Mouse (Mus musculus) ES-E14 (cell line): ENCODE data around the gene Gm11733. TPM values are rescaled to one million over a fixed set of nuclear protein-coding genes. Genes with fewer than 3 reads are reported as not detected.
"Not testable (repeated sequence)": the region's sequence is repeated elsewhere in the genome, so short reads cannot be mapped to it uniquely, and the experiment has no call there.

Experiments used
- DNase-seq: peaks from one replicate; pipeline ENCODE4 v3.0.0-alpha.2; 2013; ENCODE audit warnings: low read depth, low spot score
- H3K27ac ChIP-seq: 2 replicates; pipeline ENCODE4 v1.5.1; 2012; ENCODE audit warnings: low read depth, mild to moderate bottlenecking, low read length, moderate library complexity, mixed read lengths; ENCODE audit not compliant: poor library complexity, insufficient read depth, severe bottlenecking
- H3K36me3 ChIP-seq: 2 replicates; pipeline ENCODE4 v1.6.1; 2012; ENCODE audit warnings: mild to moderate bottlenecking, low read length, moderate library complexity, mixed read lengths; ENCODE audit not compliant: control insufficient read depth, poor library complexity, insufficient read depth, severe bottlenecking
- H3K4me1 ChIP-seq, 2 experiments: fragments of 150-350 bp in 1 of 2; sonication (generic) in 1 of 2; 2 replicates each; pipeline ENCODE4 v1.6.1; 2012; ENCODE audit warnings: low read length in 2 of 2, mild to moderate bottlenecking in 1 of 2, mixed read lengths in 1 of 2; ENCODE audit not compliant: control insufficient read depth in 2 of 2, insufficient read depth in 2 of 2, poor library complexity in 1 of 2
- H3K4me3 ChIP-seq, 2 experiments: fragments of 150-350 bp in 1 of 2; sonication (generic) in 1 of 2; 2 replicates each; pipeline ENCODE4 v1.5.1; 2012; ENCODE audit warnings: low read length in 2 of 2, low read depth in 1 of 2, mild to moderate bottlenecking in 1 of 2, mixed read lengths in 1 of 2; ENCODE audit not compliant: insufficient read depth in 1 of 2, poor library complexity in 1 of 2, severe bottlenecking in 1 of 2
- H3K9ac ChIP-seq: 2 replicates; pipeline ENCODE4 v1.6.1; 2012; ENCODE audit warnings: low read depth, mild to moderate bottlenecking, low read length, mixed read lengths; ENCODE audit not compliant: poor library complexity, insufficient read depth, severe bottlenecking
- H3K9me3 ChIP-seq: fragments of 150-350 bp; sonication (generic); 2 replicates; pipeline ENCODE4 v1.6.1; 2012; ENCODE audit warnings: low read depth, mild to moderate bottlenecking, low read length; ENCODE audit not compliant: control insufficient read depth, insufficient read depth
- CHD2 ChIP-seq: IDR thresholded peaks from 2 replicates; pipeline ENCODE4 v1.6.1; 2014; ENCODE audit warnings: mild to moderate bottlenecking, low read depth, low read length, inconsistent platforms
- HCFC1 ChIP-seq: IDR thresholded peaks from 2 replicates; pipeline ENCODE4 v1.6.1; 2012; ENCODE audit warnings: low read length, inconsistent platforms, borderline replicate concordance; ENCODE audit not compliant: insufficient read depth
- MAFK ChIP-seq: IDR thresholded peaks from 2 replicates; pipeline ENCODE4 v1.6.1; 2014; ENCODE audit warnings: mild to moderate bottlenecking, low read depth, low read length, inconsistent platforms; ENCODE audit not compliant: insufficient read depth
- ZC3H11A ChIP-seq: IDR thresholded peaks from 2 replicates; pipeline ENCODE4 v1.6.1; 2012; ENCODE audit warnings: low read depth, mild to moderate bottlenecking, inconsistent platforms, low read length, borderline replicate concordance
- ZNF384 ChIP-seq: IDR thresholded peaks from 2 replicates; pipeline ENCODE4 v1.6.1; 2012; ENCODE audit warnings: low read depth, low read length, inconsistent platforms
- in situ Hi-C, 2 experiments: fragments of 600-800 bp; cut with MboI; formaldehyde crosslinking; loops; one replicate each; pipeline ENCODE4 v1.15.1; 2025; ENCODE audit warnings: low sequenced_read_pairs in 2 of 2, inconsistent platforms in 1 of 2; ENCODE audit not compliant: unreplicated experiment in 2 of 2
- total RNA-seq: library from RNA; depleted of rRNA; stranded (reverse); fragments of 300-350 nt; gene quantifications from 2 replicates; pipeline ENCODE4 v1.2.3, GENCODE M21; 2012

The Gm11733 gene
- total RNA-seq, 1 experiment: not detected

GRCm38 (mm10) chr11:117462202-117462864 lies 21.8 kb upstream of the Gm11733 start:
- no peaks in the 10 kb centered on the region for H3K9me3 ChIP-seq
- in situ Hi-C loops: no loop called here
- H3K9ac ChIP-seq: no peak overlapping the region
- H3K4me3 ChIP-seq: no peak overlapping the region
- H3K36me3 ChIP-seq: no peaks in the 10 kb centered on the region
- TF ChIP-seq ZNF384 (no peak), ZC3H11A (no peak), CHD2 (no peak), HCFC1 (no peak), MAFK (no peak)
- H3K4me1 ChIP-seq: peaks cover 6 to 12% of the 10 kb centered on the region in 2 experiments
- DNase-seq: no peak
- no peak overlapping the region for H3K27ac ChIP-seq

DNA sequence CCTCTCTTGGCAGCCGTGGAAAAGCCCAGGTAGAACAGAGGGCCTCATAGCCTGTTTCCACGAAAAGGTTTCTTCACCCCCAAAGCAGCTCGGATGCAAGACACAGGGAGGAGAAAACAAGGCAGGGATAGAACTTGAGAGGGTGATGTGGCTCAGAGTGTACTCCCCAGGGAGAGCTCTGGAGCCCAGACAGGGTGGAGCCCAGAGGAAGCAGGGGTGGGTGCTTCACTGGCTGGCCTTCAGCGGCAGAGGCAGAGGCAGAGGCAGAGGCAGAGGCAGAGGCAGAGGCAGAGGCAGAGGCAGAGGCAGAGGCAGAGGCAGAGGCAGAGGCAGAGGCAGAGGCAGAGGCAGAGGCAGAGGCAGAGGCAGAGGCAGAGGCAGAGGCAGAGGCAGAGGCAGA lies 20.8 kb upstream of the Gm11733 start:
- H3K9ac ChIP-seq, H3K36me3 ChIP-seq, H3K27ac ChIP-seq, in situ Hi-C loops, H3K9me3 ChIP-seq, DNase-seq, H3K4me3 ChIP-seq: not testable (repeated sequence)
- H3K4me1 ChIP-seq: peaks cover 6 to 21% of the 10 kb centered on the region in 2 experiments

DNA sequence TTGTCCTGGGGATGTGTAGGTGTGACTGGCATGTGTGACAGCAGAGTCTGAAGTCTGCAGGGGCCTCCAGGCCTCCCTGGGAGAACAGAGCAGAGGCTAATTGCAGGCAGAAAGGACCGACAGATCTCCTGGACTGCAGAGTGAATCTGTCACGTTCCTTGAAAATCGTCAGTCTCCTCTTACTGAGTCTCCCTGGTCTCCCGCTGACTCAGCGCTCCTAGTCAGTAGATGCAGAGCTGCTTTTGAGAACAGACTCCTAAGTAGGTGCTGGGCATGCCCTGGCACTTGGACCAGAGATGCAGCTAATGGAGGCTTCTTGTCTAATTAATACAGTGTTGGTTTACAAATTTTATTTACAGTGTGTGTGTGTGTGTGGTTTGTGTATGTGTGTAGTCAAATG lies 17.9 kb upstream of the Gm11733 start:
- in situ Hi-C loops: no loop called here
- no peaks in the 10 kb centered on the region for H3K36me3 ChIP-seq
- DNase-seq: no peak
- H3K27ac ChIP-seq: no peak overlapping the region; the same call in 1 of the 2 replicates
- no peak overlapping the region for H3K4me3 ChIP-seq
- H3K9me3 ChIP-seq: no peaks in the 10 kb centered on the region
- no peak overlapping the region for H3K9ac ChIP-seq
- peaks cover 12 to 37% of the 10 kb centered on the region in 2 experiments for H3K4me1 ChIP-seq
- TF ChIP-seq ZNF384 (no peak), MAFK (peak; percentile 70)

DNA sequence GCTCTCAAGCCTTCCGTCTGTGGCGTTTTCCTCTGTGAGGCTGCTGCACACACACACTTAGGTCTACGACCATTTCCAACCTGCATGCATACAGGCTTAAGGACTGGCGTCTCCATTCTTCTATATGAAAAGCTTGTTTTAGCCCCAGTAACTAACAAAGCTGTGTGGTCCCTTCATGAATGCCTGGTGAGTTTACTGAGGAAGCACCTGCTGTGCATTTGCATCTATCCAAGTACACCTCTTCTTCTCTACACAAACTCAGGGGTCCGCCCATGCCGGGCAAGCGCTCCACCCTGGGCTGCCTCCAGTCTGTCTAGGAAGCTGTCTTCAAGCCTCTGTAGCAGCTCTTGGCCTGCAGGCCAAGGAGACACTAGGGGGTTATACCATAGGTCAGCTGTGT lies 17.3 kb upstream of the Gm11733 start:
- no peak for DNase-seq
- H3K9ac ChIP-seq: no peak overlapping the region
- in situ Hi-C loops: no loop called here
- H3K36me3 ChIP-seq: no peaks in the 10 kb centered on the region
- no peak overlapping the region for H3K4me3 ChIP-seq
- no peak overlapping the region; the same call in 1 of the 2 replicates for H3K27ac ChIP-seq
- TF ChIP-seq ZC3H11A (no peak), MAFK (no peak), CHD2 (no peak), ZNF384 (no peak), HCFC1 (no peak)
- peaks cover 12 to 41% of the 10 kb centered on the region in 2 experiments for H3K4me1 ChIP-seq
- no peaks in the 10 kb centered on the region for H3K9me3 ChIP-seq

GRCm38 (mm10) chr11:117468585-117469363 lies 15.4 kb upstream of the Gm11733 start:
- in situ Hi-C loops: no loop called here
- H3K9me3 ChIP-seq: no peaks in the 10 kb centered on the region
- DNase-seq: no peak
- no peaks in the 10 kb centered on the region for H3K36me3 ChIP-seq
- H3K4me3 ChIP-seq: no peak overlapping the region
- peaks cover 12 to 45% of the 10 kb centered on the region in 2 experiments for H3K4me1 ChIP-seq
- no peak overlapping the region for H3K27ac ChIP-seq
- H3K9ac ChIP-seq: no peak overlapping the region
- no peak for TF ChIP-seq HCFC1
- peak; percentile 88 for TF ChIP-seq ZNF384
- no peak for TF ChIP-seq CHD2
- no peak for TF ChIP-seq MAFK
- no peak for TF ChIP-seq ZC3H11A
